Mouse (Mus musculus) embryonic facial prominence, embryonic 15.5 days (tissue): Measurements from ENCODE around the gene Cela1. TPM values are rescaled to one million over a fixed set of nuclear protein-coding genes. Genes with fewer than 3 reads are reported as not detected.

Experiments
- ATAC-seq: fragments of 200-750 bp; cut with Nextera tagmentation; 2 replicates; pipeline ENCODE4 v1.8.0; 2017; ENCODE audit warnings: low read depth, moderate TSS enrichment; ENCODE audit not compliant: insufficient number of reproducible peaks, low FRiP score, low TSS enrichment
- H3K27ac ChIP-seq: fragments of 300-500 bp; sonication (generic); replicated peaks from 2 replicates; pipeline ENCODE4 v1.5.1; 2015; ENCODE audit warnings: mild to moderate bottlenecking, inconsistent platforms
- H3K27me3 ChIP-seq: fragments of 300-500 bp; sonication (generic); 2 replicates; pipeline ENCODE4 v1.6.1; 2015; ENCODE audit warnings: inconsistent platforms
- H3K36me3 ChIP-seq: fragments of 300-500 bp; sonication (generic); 2 replicates; pipeline ENCODE4 v1.6.1; 2015; ENCODE audit warnings: mild to moderate bottlenecking, inconsistent platforms
- H3K4me1 ChIP-seq: fragments of 300-500 bp; sonication (generic); 2 replicates; pipeline ENCODE4 v1.6.1; 2015; ENCODE audit warnings: inconsistent platforms
- H3K4me2 ChIP-seq: fragments of 300-500 bp; sonication (generic); replicated peaks from 2 replicates; pipeline ENCODE4 v1.6.1; 2015; ENCODE audit warnings: mild to moderate bottlenecking, inconsistent platforms
- H3K4me3 ChIP-seq: fragments of 300-500 bp; sonication (generic); replicated peaks from 2 replicates; pipeline ENCODE4 v1.5.1; 2015; ENCODE audit warnings: mild to moderate bottlenecking, inconsistent platforms
- H3K9ac ChIP-seq: fragments of 300-500 bp; sonication (generic); 2 replicates; pipeline ENCODE4 v1.6.1; 2015; ENCODE audit warnings: inconsistent platforms
- H3K9me3 ChIP-seq: fragments of 300-500 bp; sonication (generic); replicated peaks from 2 replicates; pipeline ENCODE4 v1.6.1; 2016; ENCODE audit warnings: inconsistent platforms
- WGBS: fragments of 180-500 bp; shearing (Covaris S2); methylation state at CpG from one replicate; pipeline ENCODE4 v1.1.7; 2015; 5-methylcytosine and 5-hydroxymethylcytosine counted together
- polyA plus RNA-seq: library from polyadenylated mRNA; unstranded; fragments of >200 nt; fragmentation: Nextera tagmentation; extraction: Ambion mirVana; gene quantifications from 2 replicates; pipeline ENCODE4 v1.2.1, GENCODE M21; 2015

The Cela1 gene
- polyA plus RNA-seq, 1 experiment from 2014 or later, result 5.3 TPM

DNA sequence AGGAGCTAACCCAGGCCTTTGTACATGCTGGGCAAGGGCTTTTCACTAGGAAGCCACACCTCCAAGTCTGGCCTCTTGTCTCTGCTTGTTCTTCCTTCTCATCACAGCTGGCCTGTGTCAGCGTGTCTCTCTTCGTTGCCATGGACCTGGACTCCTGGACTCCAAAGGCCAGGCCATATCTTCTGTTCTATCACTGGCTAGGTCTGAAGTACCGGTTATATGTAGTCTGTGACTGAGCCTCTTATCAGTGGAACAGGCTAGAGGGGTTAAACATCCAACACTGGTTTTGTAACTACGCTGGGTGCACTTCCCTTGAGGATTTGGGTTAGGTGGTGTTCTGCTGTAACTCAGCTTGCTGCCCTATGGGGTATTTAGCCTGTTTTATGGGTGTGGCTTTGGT lies 34.3 kb upstream of the Cela1 start:
- H3K4me1 ChIP-seq, result no peaks in the 10 kb centered on the region
- H3K9me3 ChIP-seq, result no peaks in the 10 kb centered on the region
- H3K27ac ChIP-seq, result no peak overlapping the region
- no peak for ATAC-seq
- H3K27me3 ChIP-seq, result no peaks in the 10 kb centered on the region
- H3K9ac ChIP-seq, result no peak overlapping the region
- no peak overlapping the region for H3K4me2 ChIP-seq
- 61% methylated on average over 4 of the region's 4 CpGs for WGBS
- H3K4me3 ChIP-seq, result no peak overlapping the region
- H3K36me3 ChIP-seq, result no peaks in the 10 kb centered on the region

- no peaks in the 10 kb centered on the region for H3K9me3 ChIP-seq
- no peak overlapping the region for H3K4me3 ChIP-seq
- no peaks in the 10 kb centered on the region for H3K4me1 ChIP-seq
- WGBS, result 85% methylated on average over 5 of the region's 5 CpGs
- H3K9ac ChIP-seq, result no peak overlapping the region
- H3K27me3 ChIP-seq, result no peaks in the 10 kb centered on the region
- ATAC-seq, result no peak
- H3K4me2 ChIP-seq, result no peak overlapping the region
- no peak overlapping the region for H3K27ac ChIP-seq
- no peaks in the 10 kb centered on the region for H3K36me3 ChIP-seq
Measured at GRCm38 (mm10) chr15:100721445-100721844, 33.7 kb upstream of the Cela1 start.

DNA sequence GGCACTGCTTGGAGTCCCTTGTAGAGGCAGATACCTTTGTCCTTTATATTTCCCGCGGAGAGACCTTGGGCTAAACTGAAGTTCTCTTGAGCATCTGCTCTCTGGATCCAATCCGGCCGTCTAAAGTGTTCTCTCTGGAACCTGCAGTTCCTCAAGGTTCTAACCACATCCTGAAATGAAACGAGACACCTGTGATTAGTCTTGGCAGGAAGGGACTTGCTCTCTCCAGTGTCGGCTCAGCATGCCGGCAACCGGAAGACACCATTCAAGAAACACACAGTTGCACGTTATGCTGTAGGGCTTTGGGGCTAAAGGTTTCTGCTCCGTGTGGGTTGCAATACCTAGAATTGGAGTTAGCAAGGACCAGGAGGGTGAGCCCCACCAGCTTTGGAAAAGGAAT lies 32.3 kb upstream of the Cela1 start:
- Histone ChIP-seq H3K27me3 (no peaks in the 10 kb centered on the region), H3K4me2 (no peak overlapping the region), H3K9me3 (no peaks in the 10 kb centered on the region), H3K4me1 (no peaks in the 10 kb centered on the region), H3K9ac (no peak overlapping the region), H3K36me3 (no peaks in the 10 kb centered on the region), H3K4me3 (no peak overlapping the region), H3K27ac (no peak overlapping the region)
- ATAC-seq, result no peak
- 56% methylated on average over 10 of the region's 10 CpGs for WGBS

DNA sequence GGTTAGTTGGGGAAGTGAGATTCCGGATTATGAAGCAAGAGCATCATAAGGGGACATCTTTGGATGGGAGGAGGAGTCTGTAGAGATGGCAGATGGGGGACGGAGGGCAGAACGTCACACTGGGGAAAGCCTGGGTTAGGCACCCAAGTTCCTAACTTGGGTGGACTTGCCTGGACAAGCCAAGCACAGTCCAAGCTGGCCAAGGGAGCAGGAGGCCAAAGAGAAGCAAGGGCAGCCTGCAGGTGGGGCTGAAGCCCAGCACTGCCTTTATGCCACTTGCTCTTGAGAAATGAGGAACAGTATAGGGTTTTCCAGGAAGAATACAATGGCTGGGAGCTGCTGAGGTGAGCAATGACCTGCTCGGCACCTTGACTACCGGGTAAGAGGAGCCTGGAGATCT lies 31.5 kb upstream of the Cela1 start:
- Histone ChIP-seq H3K36me3 (no peaks in the 10 kb centered on the region), H3K9ac (no peak overlapping the region), H3K4me2 (no peak overlapping the region), H3K27ac (no peak overlapping the region), H3K9me3 (no peaks in the 10 kb centered on the region), H3K4me3 (no peak overlapping the region), H3K4me1 (no peaks in the 10 kb centered on the region), H3K27me3 (no peaks in the 10 kb centered on the region)
- 88% methylated on average over 5 of the region's 5 CpGs for WGBS
- ATAC-seq, result no peak

DNA sequence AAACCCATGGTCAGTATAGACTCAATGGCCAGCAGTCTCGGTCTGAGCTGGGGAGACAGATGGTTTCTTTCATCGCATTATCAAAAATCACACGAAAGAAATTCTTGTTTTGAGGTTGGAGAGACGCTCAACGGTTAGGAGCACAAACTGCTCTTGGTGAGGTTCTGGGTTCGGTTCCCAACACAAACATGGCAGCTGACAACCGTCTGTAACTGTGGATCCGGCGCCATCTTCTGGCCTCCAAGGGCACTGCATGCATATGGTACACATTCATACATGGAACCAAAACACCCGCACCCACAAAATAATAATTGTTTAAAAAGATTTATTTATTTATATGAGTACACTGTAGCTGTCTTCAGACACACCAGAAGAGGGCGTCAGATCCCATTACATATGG lies 30.9 kb upstream of the Cela1 start:
- H3K27ac ChIP-seq, result no peak overlapping the region
- no peak overlapping the region for H3K9ac ChIP-seq
- no peaks in the 10 kb centered on the region for H3K9me3 ChIP-seq
- H3K36me3 ChIP-seq, result no peaks in the 10 kb centered on the region
- no peaks in the 10 kb centered on the region for H3K27me3 ChIP-seq
- no peaks in the 10 kb centered on the region for H3K4me1 ChIP-seq
- 78% methylated on average over 11 of the region's 11 CpGs for WGBS
- no peak overlapping the region for H3K4me3 ChIP-seq
- H3K4me2 ChIP-seq, result no peak overlapping the region
- no peak for ATAC-seq

DNA sequence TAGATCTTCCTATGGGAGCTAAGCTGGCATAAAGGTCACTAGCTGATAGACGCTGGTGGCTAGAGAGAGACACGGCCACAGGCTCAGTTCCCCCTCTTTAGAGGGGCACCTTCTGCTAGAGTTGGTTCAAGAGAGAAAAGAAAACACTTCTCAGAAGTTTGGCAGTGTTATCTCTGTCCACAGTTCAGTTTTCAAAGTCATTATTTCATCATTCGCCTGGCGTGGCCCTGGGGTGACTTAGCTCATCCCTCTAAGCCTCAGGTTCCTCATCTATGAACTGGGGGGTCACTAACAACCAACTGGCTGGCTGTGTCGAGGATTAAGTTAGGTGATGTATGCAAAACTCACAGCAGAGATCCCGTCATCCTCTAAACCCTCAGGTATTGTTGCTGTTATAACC lies 30.2 kb upstream of the Cela1 start:
- Histone ChIP-seq H3K36me3 (no peaks in the 10 kb centered on the region), H3K9ac (no peak overlapping the region), H3K9me3 (no peaks in the 10 kb centered on the region), H3K27me3 (no peaks in the 10 kb centered on the region), H3K27ac (no peak overlapping the region), H3K4me2 (no peak overlapping the region), H3K4me3 (no peak overlapping the region), H3K4me1 (no peaks in the 10 kb centered on the region)
- ATAC-seq, result no peak
- 77% methylated on average over 6 of the region's 6 CpGs for WGBS

DNA sequence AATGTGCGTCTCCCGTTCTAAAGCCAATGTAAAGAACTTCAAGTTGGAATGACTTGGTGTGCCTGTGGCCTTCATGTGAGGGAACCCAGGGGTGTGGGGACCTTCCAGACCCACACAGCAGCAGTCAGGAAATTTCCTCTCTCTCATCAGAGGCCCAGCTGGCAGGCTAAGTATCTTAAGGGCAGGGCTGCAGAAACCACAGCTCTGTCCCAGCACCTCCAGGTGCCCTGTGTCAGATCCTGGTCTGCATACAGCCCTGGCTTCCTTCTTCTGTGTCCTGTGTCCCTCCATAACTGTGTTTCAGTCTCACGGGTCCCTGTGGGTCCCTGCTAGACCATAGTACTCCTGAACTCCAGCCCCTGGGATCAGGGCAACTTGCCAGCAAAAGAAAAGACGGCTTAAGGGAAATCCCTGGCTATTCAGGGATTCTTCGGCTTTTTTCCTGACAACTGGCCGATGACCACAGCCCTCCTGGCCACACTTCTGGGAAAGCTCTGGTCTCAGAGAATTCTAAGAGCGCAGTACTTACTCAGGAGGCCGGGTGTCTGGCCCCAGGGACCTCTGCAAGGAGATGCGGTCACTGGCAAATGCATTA lies 27.8 kb upstream of the Cela1 start:
- Histone ChIP-seq H3K27ac (no peak overlapping the region), H3K9me3 (no peaks in the 10 kb centered on the region), H3K9ac (no peak overlapping the region), H3K36me3 (no peaks in the 10 kb centered on the region), H3K4me2 (no peak overlapping the region), H3K27me3 (no peaks in the 10 kb centered on the region), H3K4me3 (no peak overlapping the region), H3K4me1 (no peaks in the 10 kb centered on the region)
- 64% methylated on average over 9 of the region's 9 CpGs for WGBS
- ATAC-seq, result no peak

GRCm38 (mm10) chr15:100714470-100714869 lies 26.7 kb upstream of the Cela1 start:
- WGBS, result 87% methylated on average over 8 of the region's 8 CpGs
- Histone ChIP-seq H3K4me3 (no peak overlapping the region), H3K27ac (no peak overlapping the region), H3K4me2 (no peak overlapping the region), H3K9me3 (no peaks in the 10 kb centered on the region), H3K36me3 (no peaks in the 10 kb centered on the region), H3K9ac (no peak overlapping the region), H3K4me1 (no peaks in the 10 kb centered on the region), H3K27me3 (no peaks in the 10 kb centered on the region)
- no peak for ATAC-seq

DNA sequence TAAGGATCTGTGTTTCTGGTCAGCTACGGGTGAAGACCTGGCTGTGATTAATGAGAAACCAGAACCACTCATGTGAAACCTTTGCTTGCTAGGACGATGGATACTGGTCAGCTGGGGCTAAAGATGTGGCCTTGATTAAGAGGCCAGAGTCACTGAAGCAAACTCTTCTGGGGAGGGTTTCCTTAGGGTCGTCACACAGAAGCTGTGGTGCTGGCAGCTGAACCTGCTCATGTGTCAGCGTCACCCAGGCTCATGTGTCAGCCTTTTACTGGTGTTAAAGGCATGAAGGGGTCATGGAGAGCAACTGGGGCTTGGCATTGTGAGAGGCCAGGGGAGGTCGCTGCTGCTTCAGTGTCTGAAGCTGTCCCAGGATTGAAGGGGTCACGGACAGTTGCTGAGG lies 23.1 kb upstream of the Cela1 start:
- no peaks in the 10 kb centered on the region for H3K36me3 ChIP-seq
- no peak for ATAC-seq
- no peaks in the 10 kb centered on the region for H3K27me3 ChIP-seq
- no peak overlapping the region for H3K4me2 ChIP-seq
- H3K9ac ChIP-seq, result no peak overlapping the region
- H3K4me1 ChIP-seq, result no peaks in the 10 kb centered on the region
- H3K9me3 ChIP-seq, result no peaks in the 10 kb centered on the region
- no peak overlapping the region for H3K27ac ChIP-seq
- WGBS, result 63% methylated on average over 6 of the region's 6 CpGs
- no peak overlapping the region for H3K4me3 ChIP-seq

GRCm38 (mm10) chr15:100708433-100709078 lies 20.8 kb upstream of the Cela1 start:
- Histone ChIP-seq H3K27ac (no peak overlapping the region), H3K4me1 (peaks cover 7% of the 10 kb centered on the region), H3K4me3 (no peak overlapping the region), H3K36me3 (no peaks in the 10 kb centered on the region), H3K9me3 (no peaks in the 10 kb centered on the region), H3K9ac (no peak overlapping the region), H3K27me3 (peaks cover 8% of the 10 kb centered on the region; the same call in 1 of the 2 replicates), H3K4me2 (no peak overlapping the region)
- 65% methylated on average over 8 of the region's 8 CpGs for WGBS
- ATAC-seq, result no peak

- Histone ChIP-seq H3K27me3 (peaks cover 15% of the 10 kb centered on the region), H3K9me3 (no peaks in the 10 kb centered on the region), H3K4me1 (peaks cover 7% of the 10 kb centered on the region), H3K9ac (no peak overlapping the region), H3K36me3 (no peaks in the 10 kb centered on the region), H3K4me2 (no peak overlapping the region), H3K27ac (no peak overlapping the region), H3K4me3 (no peak overlapping the region)
- no peak for ATAC-seq
- 65% methylated on average over 8 of the region's 8 CpGs for WGBS
Measured at GRCm38 (mm10) chr15:100706226-100706625, 18.5 kb upstream of the Cela1 start.

- H3K4me1 ChIP-seq, result peaks cover 7% of the 10 kb centered on the region
- no peaks in the 10 kb centered on the region for H3K36me3 ChIP-seq
- H3K27me3 ChIP-seq, result peaks cover 15% of the 10 kb centered on the region
- no peak overlapping the region for H3K9ac ChIP-seq
- no peak overlapping the region for H3K4me3 ChIP-seq
- H3K4me2 ChIP-seq, result no peak overlapping the region
- H3K9me3 ChIP-seq, result no peaks in the 10 kb centered on the region
- no peak overlapping the region for H3K27ac ChIP-seq
- WGBS, result 84% methylated on average over 1 of the region's 1 CpGs
- ATAC-seq, result no peak
Measured at GRCm38 (mm10) chr15:100705376-100705775, 17.7 kb upstream of the Cela1 start.
